ENCODE assay signal across 19 mouse cellular contexts in genomic region chr13:30174586-30174985, GRCm38 (mm10). TPM values are rescaled to one million over a fixed set of nuclear protein-coding genes. Genes with fewer than 3 reads are reported as not detected.
DNase-seq lines count a peak whose midpoint lies in the region; ATAC-seq lines count a peak whose summit lies in the region.
"Had no signal": no experiment of that assay in that cellular context is flagged by ENCODE, and none has a peak within 500 bp of the region (broad histone marks: within the 10 kb centered on the region; RNA-seq: fewer than 3 reads in every experiment).

No protein-coding gene starts in this region.

- DNase-seq in CD4-positive helper T cell, adult 2 months (ENCODE audit: low read depth, low spot score) = peak; percentile 52
- peak; percentile 54 for DNase-seq in CD4-positive, CD25-positive, alpha-beta regulatory T cell, adult 2 months (ENCODE audit: low read depth, low spot score)
- peak; percentile 60 for DNase-seq in naive thymus-derived CD4-positive, alpha-beta T cell, adult 2 months (ENCODE audit: low read depth)
- DNase-seq in gastrocnemius, postnatal 36 days = no peak
- DNase-seq: adrenal gland, adult 8-10 months; adrenal gland, postnatal 14 days; adrenal gland, postnatal 36 days; cerebellum, adult 11 months; cerebellum, adult 18-20 months; cerebellum, adult 8-10 months; cerebellum, adult 9-11 months; cerebellum, postnatal 14 days; cerebellum, postnatal 36 days; embryo, embryonic 11 days had no signal

- intact Hi-C loops in gastrocnemius, postnatal 36 days (cut with DNase I) = no loop called here

- ATAC-seq in cerebellum, adult (ENCODE audit: insufficient number of reproducible peaks, low FRiP score, low TSS enrichment) = no peak
- ATAC-seq: activated CD4-positive, CD25-positive, alpha-beta regulatory T cell, adult 4 months; forebrain, embryonic 14.5 days; forebrain, embryonic 16.5 days; Patski had no signal

RNA-seq across cellular contexts. Expression of gene Mboat1, which starts 38.3 kb away (rescaled TPM):
- total RNA-seq in gastrocnemius, postnatal 36 days (2021) = 1 to 10 TPM; 1.5 TPM

Comparison
In these comparisons a context has a peak if more than half of its experiments do, and no peak if none do; other contexts are left out.
1. DNase-seq: peak in CD4-positive helper T cell, adult 2 months (single experiment), CD4-positive, CD25-positive, alpha-beta regulatory T cell, adult 2 months (single experiment) and naive thymus-derived CD4-positive, alpha-beta T cell, adult 2 months (single experiment); none in gastrocnemius, postnatal 36 days (0 of 2).